Mouse (Mus musculus): ENCODE data around the gene Rsph1.

DNA sequence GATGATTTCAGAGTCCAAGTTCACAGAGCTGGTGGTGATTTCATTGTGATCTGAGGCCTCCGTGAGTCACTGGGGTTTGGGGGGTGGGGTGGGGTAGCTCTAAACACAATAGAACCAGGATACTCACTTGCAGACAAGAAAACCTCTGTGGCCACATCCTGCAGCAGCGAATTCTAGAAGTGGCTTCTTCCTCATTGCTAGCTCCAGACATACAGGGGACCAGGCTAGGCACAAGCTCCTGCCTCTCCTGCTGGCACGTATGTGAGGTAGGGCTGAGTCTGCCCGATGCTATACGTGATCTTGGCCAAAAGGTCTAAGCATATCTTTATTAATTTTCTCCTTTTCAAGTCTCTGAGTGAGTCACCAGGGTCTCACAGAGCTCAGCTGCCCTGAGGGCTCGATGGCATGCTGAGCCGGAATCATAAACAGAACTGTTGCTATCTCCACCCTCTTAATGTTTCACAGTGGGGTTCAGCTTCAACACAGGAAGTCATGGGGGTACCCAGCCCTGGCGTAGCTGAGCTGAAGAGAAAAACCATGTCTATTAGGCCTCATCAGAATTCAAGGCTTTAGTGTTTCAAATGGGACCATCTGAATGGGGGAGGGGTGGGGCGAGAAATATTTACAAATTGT is 49.2 kb upstream of the Rsph1 start:
- TF ChIP-seq CTCF (IDR thresholded peaks at IDR 0.05) (no peak), EP300 (IDR thresholded peaks at IDR 0.05; ENCODE audit: insufficient read depth, low read depth, low read length) (no peak), POLR2A (IDR thresholded peaks at IDR 0.05; ENCODE audit: insufficient read depth, low read depth, low read length) (no peak)

All from heart, adult 2 months (tissue).